Mouse (Mus musculus): Measurements from ENCODE around the gene H2-Eb1. TPM values are rescaled to one million over a fixed set of nuclear protein-coding genes. Genes with fewer than 3 reads are reported as not detected.

H2-Eb1 gene
- 475 TPM for polyA plus RNA-seq (2014; fragmentation: Illumina TruSeq; extraction: RNeasy Lipid Tissue Mini Kit (QIAGEN cat#74804); ENCODE audit: insufficient read depth, low read depth, low replicate concordance)

GRCm38 (mm10) chr17:34305380-34306030 lies at the start of gene H2-Eb1:
H2-Eb1 (plus strand) TSS chr17:34305867.

GRCm38 (mm10) chr17:34257594-34258375 lies 47.9 kb upstream of the H2-Eb1 start, which contains the start of gene H2-Ab1:
H2-Ab1 (plus strand) TSS chr17:34257689.

GRCm38 (mm10) chr17:34287648-34288047 lies 18.0 kb upstream of the H2-Eb1 start, which contains the start of gene H2-Aa:
H2-Aa (minus strand) TSS chr17:34287823.

GRCm38 (mm10) chr17:34325436-34325835 lies 19.8 kb downstream of the H2-Eb1 start, which contains the start of gene H2-Eb2:
H2-Eb2 (plus strand) TSS chr17:34325665.

GRCm38 (mm10) chr17:34354539-34354938 lies 48.9 kb downstream of the H2-Eb1 start, which contains the start of gene Btnl2:
Btnl2 (plus strand) TSS chr17:34354822.

Other genes with a start within 250 kb of the H2-Eb1 start
- 12.5 TPM for gene H2-Oa, start 213.5 kb upstream of the H2-Eb1 start, polyA plus RNA-seq (2014; fragmentation: Illumina TruSeq; extraction: RNeasy Lipid Tissue Mini Kit (QIAGEN cat#74804); ENCODE audit: insufficient read depth, low read depth, low replicate concordance)
- 75.7 TPM for gene H2-DMa, start 186.3 kb upstream of the H2-Eb1 start, polyA plus RNA-seq (2014; fragmentation: Illumina TruSeq; extraction: RNeasy Lipid Tissue Mini Kit (QIAGEN cat#74804); ENCODE audit: insufficient read depth, low read depth, low replicate concordance)
- gene Brd2, start 183.2 kb upstream of the H2-Eb1 start, polyA plus RNA-seq (2014; fragmentation: Illumina TruSeq; extraction: RNeasy Lipid Tissue Mini Kit (QIAGEN cat#74804); ENCODE audit: insufficient read depth, low read depth, low replicate concordance): 94.4 TPM
- gene H2-DMb2, start 162.6 kb upstream of the H2-Eb1 start, polyA plus RNA-seq (2014; fragmentation: Illumina TruSeq; extraction: RNeasy Lipid Tissue Mini Kit (QIAGEN cat#74804); ENCODE audit: insufficient read depth, low read depth, low replicate concordance): 35.5 TPM
- 64.1 TPM for gene H2-DMb1, start 152.8 kb upstream of the H2-Eb1 start, polyA plus RNA-seq (2014; fragmentation: Illumina TruSeq; extraction: RNeasy Lipid Tissue Mini Kit (QIAGEN cat#74804); ENCODE audit: insufficient read depth, low read depth, low replicate concordance)
- 21.5 TPM for gene Tap1, start 118.3 kb upstream of the H2-Eb1 start, polyA plus RNA-seq (2014; fragmentation: Illumina TruSeq; extraction: RNeasy Lipid Tissue Mini Kit (QIAGEN cat#74804); ENCODE audit: insufficient read depth, low read depth, low replicate concordance)
- gene Psmb9, start 118.1 kb upstream of the H2-Eb1 start, polyA plus RNA-seq (2014; fragmentation: Illumina TruSeq; extraction: RNeasy Lipid Tissue Mini Kit (QIAGEN cat#74804); ENCODE audit: insufficient read depth, low read depth, low replicate concordance): 59.9 TPM
- 140 TPM for gene Psmb8, start 108.1 kb upstream of the H2-Eb1 start, polyA plus RNA-seq (2014; fragmentation: Illumina TruSeq; extraction: RNeasy Lipid Tissue Mini Kit (QIAGEN cat#74804); ENCODE audit: insufficient read depth, low read depth, low replicate concordance)
- gene Tap2, start 102.3 kb upstream of the H2-Eb1 start, polyA plus RNA-seq (2014; fragmentation: Illumina TruSeq; extraction: RNeasy Lipid Tissue Mini Kit (QIAGEN cat#74804); ENCODE audit: insufficient read depth, low read depth, low replicate concordance): 47.7 TPM
- 28.6 TPM for gene H2-Ob, start 67.0 kb upstream of the H2-Eb1 start, polyA plus RNA-seq (2014; fragmentation: Illumina TruSeq; extraction: RNeasy Lipid Tissue Mini Kit (QIAGEN cat#74804); ENCODE audit: insufficient read depth, low read depth, low replicate concordance)
- 553 TPM for gene H2-Ab1, start 48.2 kb upstream of the H2-Eb1 start, polyA plus RNA-seq (2014; fragmentation: Illumina TruSeq; extraction: RNeasy Lipid Tissue Mini Kit (QIAGEN cat#74804); ENCODE audit: insufficient read depth, low read depth, low replicate concordance)
- gene H2-Aa, start 18.0 kb upstream of the H2-Eb1 start, polyA plus RNA-seq (2014; fragmentation: Illumina TruSeq; extraction: RNeasy Lipid Tissue Mini Kit (QIAGEN cat#74804); ENCODE audit: insufficient read depth, low read depth, low replicate concordance): 647 TPM
- gene H2-Eb2, start 19.8 kb downstream of the H2-Eb1 start, polyA plus RNA-seq (2014; fragmentation: Illumina TruSeq; extraction: RNeasy Lipid Tissue Mini Kit (QIAGEN cat#74804); ENCODE audit: insufficient read depth, low read depth, low replicate concordance): 1.6 TPM
- gene Btnl2, start 49.0 kb downstream of the H2-Eb1 start, polyA plus RNA-seq (2014; fragmentation: Illumina TruSeq; extraction: RNeasy Lipid Tissue Mini Kit (QIAGEN cat#74804); ENCODE audit: insufficient read depth, low read depth, low replicate concordance): 0.20 TPM
- not detected for gene Btnl1, start 71.3 kb downstream of the H2-Eb1 start, polyA plus RNA-seq (2014; fragmentation: Illumina TruSeq; extraction: RNeasy Lipid Tissue Mini Kit (QIAGEN cat#74804); ENCODE audit: insufficient read depth, low read depth, low replicate concordance)
- gene BC051142, start 93.0 kb downstream of the H2-Eb1 start, polyA plus RNA-seq (2014; fragmentation: Illumina TruSeq; extraction: RNeasy Lipid Tissue Mini Kit (QIAGEN cat#74804); ENCODE audit: insufficient read depth, low read depth, low replicate concordance): 0.24 TPM
- not detected for gene Btnl4, start 171.5 kb downstream of the H2-Eb1 start, polyA plus RNA-seq (2014; fragmentation: Illumina TruSeq; extraction: RNeasy Lipid Tissue Mini Kit (QIAGEN cat#74804); ENCODE audit: insufficient read depth, low read depth, low replicate concordance)
- not detected for gene Btnl6, start 211.5 kb downstream of the H2-Eb1 start, polyA plus RNA-seq (2014; fragmentation: Illumina TruSeq; extraction: RNeasy Lipid Tissue Mini Kit (QIAGEN cat#74804); ENCODE audit: insufficient read depth, low read depth, low replicate concordance)

Measured in lung, adult 10 weeks (tissue).